Mouse (Mus musculus) CH12F3 (cell line): ENCODE data around the gene Tpcn2.

Experiments used
- in situ Hi-C: fragments of 300-500 bp; cut with MboI; formaldehyde crosslinking; loops from 2 replicates; pipeline ENCODE4 v1.14.3; 2020; ENCODE audit warnings: low sequenced_read_pairs

Gene Tpcn2

DNA sequence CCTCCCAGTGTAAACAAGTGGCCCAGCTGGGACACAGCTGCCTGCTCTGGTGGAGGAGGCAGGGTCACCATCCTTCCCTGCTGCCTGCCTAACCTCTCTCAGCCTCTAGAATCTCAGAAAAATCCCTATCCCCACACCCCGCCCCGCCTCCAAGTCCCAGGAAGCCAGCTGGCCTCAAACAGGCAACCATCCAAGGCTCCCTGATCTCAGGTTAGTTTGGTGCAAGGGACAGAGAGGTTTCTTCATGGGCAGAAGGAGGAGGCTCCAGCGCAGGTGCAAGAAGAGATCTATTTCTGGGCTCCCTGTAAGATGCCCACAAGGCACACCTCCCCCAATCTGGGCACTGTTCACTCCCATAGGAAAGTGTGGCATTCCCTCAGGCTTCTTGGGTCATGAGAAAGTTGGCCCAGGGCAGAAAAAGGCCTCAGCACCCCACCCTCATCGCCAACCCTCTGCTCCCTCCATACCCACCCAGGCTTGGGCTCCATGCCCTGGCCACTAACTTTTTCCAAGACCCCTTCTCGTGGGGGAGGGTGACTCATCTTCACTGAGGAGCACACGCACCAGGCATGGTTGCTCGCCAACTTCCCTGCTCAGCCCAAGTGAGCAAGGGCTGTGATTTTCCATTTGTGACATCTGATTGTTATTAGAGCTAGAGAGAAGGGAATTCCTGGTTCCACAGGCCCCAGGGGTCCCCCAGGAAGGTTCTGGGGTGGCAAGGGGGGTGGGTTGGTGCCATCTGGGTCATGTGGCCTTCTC is 15.9 kb upstream of the Tpcn2 start:
- in situ Hi-C loops: no loop called here

DNA sequence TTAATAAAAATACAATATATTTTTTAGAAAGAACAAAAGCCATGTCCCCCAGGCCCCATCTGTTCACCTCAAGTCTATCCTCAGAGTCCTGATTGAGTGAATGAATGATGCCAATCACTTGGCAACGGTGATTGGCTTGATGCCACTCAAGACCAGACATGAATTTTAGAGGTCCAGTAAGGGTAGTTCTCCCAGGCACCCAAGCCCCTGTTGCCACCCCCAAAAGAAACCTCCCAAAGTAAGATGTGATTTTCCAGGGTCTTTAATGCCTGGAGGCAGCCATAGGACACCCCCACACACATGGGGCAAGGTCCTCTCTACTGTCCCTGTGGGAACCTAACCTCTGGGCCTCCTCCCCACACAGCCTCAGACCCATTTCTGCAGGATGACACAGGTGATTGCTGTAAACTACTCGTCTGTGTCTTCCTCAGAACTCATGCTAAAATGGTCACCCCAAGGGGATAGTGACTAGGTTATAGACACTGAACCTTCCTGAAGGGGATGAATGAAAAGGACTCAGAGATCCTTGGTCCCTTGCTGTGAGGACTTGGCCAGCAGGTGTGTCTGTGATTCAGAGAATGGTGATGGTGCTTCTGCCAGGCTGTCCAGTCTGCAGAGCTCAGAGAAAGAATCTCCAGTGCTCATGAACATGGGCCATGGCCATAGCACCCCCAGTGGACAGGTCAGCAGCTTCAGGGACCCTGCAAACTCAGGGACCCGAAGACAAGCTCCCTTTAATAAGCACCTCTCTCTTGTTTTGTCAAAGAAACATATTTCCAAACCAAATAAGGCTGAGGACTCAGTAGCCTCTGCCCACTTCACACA is 15.1 kb upstream of the Tpcn2 start:
- in situ Hi-C loops: no loop called here

DNA sequence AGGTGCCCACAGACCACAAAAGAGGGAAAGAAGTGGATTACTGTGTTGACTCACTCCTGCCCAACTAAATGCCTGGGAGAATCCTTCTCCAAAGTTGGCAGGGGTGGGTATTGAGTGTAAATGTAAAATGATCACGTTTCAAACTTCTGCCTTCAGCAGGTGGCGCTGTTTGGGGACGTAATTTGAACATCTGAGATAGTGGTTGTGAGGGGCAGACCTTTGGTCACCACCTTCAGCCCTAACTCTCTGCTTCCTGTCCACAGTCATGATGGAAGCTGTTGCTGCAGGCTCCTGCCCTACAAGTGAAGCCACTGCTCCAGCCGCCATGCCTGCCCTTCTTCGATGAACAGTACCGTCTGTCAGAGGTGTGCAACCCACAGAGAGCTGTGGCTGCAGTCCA is 10.0 kb upstream of the Tpcn2 start:
- in situ Hi-C loops: no loop called here

DNA sequence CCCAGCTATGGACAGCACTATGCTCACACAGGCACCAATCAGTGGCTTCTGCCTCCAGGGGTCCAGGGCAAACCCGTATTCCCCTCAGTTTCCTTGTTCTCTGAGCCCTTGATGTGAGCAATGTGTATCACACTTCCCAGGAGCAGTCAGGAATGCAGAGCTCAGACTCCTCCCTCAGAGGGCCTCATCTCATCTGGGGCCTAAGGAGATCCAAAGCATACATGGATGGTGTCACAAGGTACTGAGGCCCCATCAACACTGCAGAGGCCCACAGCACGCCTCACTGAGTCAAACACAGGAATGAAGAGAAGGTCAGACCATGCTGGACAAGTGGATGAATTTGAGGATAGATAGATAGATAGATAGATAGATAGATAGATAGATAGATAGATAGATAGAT is 8.9 kb upstream of the Tpcn2 start:
- in situ Hi-C loops: no loop called here

DNA sequence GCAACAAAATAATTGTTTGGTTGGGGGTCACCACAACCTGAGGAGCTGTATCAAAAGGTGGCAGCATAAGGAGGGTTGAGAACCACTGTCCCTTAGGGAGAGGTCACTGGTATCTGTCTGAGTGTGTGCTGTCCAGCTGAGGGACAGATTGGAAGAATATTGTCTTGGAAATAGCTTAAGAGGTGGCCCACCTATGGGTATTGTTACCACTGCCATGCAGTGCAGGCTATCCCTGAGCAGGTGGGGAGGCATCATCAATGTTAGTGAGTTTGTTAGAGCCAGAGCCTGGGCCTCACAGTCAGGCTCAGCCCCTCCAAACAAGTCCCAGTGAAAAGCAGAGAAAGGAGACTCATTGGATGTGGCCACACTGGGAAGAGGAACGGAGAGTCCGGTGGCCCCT is 8.0 kb upstream of the Tpcn2 start:
- in situ Hi-C loops: no loop called here

DNA sequence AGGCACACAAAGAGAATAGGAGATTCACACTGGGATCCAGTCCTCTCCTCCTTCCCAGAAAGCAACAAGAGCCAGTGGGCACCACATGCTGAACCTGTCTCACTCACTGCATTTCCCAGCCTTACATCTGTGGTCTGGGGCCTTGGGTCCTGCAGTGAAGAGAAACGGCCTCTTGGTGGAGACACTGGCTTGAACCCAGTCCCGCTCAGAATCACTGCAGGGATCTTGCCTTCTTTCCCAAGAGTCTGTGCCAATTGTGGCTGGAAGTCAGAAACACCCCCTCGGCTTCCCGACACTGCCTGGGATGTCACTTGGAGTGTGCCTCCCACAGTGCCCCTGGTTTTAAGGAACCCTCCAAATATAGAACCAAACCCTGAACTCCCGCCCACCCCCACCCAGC is 5.5 kb upstream of the Tpcn2 start:
- in situ Hi-C loops: no loop called here

DNA sequence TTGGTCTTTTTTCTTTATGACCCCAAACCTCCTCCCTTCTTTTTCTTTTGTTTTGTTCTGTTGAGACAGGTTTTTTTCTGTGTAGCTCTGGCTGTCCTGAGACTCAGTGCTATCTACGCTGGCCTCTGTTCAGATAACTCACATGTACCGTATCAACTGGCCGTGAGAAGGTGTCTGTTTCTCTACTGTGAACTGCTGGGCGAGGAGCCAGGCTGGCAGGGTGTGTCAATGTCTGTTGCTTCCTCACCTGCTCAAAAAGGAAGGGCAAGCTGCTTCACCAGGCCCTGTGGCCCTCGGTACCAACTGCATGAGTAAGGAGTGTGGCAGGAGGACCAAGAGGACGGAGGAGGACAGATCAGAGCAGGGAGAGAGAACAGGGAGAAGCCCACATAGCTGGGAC is 3.6 kb upstream of the Tpcn2 start:
- in situ Hi-C loops: no loop called here

DNA sequence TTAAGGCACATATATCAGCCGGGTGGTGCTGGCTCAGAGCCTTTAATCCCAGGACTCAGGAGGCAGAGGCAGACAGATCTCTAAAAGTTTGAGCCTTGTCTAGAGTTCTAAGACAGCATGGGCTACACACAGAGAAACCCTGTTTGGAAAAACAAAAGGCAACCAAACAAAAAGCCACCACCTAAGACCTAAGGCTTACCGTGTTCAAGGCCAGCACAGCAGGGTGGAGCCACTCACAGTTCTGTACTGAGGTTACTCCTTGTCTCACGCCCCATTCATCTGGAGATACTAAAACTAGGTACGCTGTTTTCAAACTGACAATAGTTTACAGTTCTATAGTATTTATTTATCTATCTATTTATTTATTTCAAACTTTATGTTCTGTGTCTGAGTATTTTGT is 1.7 kb upstream of the Tpcn2 start:
- in situ Hi-C loops: no loop called here

DNA sequence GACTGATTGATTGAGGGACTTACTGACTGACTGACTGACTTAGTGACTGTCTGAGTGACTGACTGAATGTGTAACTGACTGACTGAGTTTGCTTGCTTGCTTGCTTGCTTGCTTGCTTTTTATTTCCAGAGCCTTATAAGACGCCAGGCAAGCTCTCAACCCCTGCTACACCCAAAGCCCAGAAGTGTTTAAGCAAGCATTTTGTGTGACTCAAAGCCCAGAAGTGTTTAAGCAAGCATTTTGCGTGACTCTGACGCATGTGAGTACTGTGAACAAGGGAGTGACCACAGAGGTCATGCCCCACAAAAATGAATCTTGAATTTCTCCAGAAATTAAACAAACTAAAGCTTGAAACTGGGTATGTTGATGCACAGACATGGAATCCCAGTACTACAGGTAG is 482 bp upstream of the Tpcn2 start:
- in situ Hi-C loops: no loop called here

DNA sequence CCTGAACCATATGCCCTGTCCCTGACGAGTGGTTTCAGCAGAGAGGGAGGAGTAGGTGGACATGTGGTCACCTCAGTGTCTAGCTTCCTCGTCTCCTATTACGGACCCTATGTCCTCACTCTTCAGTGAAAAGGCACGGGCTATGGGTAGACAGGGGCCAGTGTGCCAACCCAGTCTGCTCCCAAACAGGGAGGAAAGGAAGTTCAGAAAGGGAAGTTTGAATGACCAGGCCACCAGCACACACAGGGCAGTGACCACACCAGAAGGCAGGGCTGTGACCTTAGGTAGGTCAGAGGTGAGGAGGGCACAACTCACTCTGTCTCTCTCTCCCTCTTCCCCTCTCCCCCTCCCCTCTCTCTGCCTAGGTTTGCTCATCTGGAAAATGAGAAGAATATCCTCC is 770 bp downstream of the Tpcn2 start:
- in situ Hi-C loops: no loop called here

DNA sequence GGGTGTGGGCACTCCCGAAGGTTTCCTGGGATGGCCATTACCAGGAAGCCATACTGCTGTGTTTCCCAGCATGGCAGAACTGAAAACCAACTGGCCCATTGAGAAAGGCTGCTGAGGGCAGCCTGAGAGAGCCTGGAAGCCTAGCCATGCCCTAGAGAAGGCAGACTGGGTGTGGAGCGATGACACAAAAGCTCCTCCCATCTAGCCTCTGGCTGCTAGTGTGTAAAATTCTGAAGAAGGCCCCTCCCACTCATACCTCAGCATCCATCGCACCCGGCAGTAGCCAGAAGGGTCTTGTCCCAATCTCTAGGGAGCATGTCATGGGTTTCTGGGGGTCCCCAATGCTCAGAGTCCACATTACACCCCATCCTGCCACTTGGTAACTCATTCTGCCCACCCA is 2.4 kb downstream of the Tpcn2 start:
- in situ Hi-C loops: no loop called here

DNA sequence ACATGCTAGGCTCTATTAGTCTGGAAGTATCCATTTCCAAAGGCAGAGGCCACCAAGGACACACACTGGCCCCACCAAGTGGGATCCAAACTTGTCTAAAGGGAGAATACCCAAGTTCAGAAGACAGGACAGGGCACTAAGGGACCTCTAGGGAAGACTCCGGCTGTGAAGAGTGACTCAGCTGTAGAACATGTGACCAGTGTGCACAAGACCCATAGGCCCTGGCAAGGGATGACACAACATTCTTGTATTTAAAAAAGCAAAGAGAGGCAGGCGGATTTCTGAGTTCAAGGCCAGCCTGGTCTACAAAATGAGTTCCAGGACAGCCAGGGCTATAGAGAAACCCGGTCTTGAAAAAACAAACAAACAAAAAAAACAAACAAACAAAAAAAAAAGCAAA is 8.3 kb downstream of the Tpcn2 start:
- in situ Hi-C loops: no loop called here

DNA sequence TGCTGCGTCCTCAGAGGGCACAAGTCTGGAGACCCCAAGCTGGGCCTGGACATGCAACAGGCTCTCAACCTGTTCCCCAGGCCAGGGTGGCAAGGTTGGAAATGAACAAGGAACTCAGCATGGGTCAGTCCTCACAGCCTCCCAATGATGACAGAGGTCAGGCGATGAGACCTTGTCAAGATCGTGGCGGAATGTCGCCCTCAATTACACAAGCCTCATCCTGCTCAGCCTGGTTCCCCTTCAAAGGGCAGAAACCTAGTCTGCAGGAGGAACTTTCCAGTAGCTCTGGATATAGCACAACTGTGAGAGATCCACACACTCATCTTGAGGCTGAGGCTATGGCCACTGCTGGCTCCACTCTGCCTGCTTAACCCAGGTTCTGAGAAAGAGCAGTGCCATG is 12.9 kb downstream of the Tpcn2 start:
- in situ Hi-C loops: no loop called here

DNA sequence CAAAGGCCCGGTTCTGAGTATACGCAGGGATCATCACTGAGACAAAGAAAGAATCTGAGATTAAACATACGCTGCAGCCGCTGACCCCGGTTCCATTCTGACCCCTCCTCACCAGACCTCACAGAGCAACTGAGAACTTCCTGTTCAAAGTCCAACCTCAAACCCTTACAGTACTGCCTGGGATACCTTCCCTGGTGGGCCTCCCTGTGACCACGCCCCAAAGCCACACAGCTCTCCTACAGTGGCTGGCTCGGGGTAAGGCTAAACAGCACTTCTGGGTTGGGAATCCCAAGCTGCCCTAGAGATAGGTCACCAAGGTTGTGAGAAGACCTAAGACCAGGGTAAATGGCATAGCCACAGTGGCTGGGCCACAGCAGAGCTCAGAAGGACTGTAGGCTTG is 14.9 kb downstream of the Tpcn2 start:
- in situ Hi-C loops: no loop called here

DNA sequence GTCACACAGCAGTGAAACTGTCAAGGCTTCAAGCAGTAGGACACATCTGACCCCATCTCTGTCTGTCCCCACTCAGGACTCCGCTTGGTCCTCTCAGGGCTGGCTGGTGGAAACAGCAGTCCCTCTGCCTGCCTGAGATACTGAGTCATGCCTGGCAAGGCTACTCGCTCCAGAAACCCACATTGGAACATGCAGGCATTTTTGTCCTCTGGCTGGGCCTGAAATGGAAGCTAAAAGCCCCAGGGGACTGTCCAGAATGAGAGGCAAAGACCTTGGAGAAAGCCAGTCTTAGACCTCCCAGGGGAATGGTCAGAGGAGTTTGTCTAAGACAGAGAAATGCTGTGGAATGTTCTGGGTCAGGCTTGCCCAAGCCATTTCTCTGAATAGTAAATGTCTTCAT is 17.8 kb downstream of the Tpcn2 start:
- in situ Hi-C loops: no loop called here

DNA sequence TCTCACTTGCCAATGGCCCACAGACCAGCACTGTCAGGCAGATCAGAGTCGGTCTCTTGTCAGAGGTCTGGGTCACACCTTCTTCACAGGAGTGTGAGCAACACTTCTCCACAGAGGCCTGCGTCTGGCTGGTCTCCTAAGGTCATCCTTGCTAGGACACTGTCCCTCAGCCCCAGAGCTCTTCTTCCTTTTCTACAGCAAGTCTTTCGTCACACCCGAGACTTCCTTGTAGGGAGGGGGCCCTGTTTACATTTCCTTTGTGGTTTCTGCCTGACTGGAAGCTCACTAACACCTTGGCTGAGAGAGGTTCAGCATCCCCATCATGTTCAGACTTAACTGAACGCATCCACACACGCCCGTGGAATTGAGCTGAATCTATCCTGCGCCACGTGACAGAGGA is 19.6 kb downstream of the Tpcn2 start:
- in situ Hi-C loops: no loop called here

DNA sequence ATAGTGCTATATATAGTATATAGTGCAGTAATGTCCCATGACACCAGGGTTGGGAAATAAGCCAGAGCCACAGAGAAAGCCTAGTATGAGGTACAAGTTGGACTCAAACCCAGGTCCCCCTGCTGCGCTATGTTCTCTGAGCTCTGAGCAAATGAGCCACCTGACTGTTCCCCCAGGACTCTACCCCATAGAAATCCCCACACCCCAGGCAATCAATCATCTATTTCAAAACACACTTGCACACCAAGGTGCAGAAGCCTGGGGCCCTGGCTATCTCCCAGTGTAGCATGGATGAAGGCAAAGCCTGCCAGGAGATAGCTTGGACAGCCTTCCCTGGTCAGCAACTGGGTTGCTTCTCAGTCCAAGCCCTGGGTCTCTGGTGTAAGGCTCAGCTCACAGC is 27.7 kb downstream of the Tpcn2 start:
- in situ Hi-C loops: no loop called here

DNA sequence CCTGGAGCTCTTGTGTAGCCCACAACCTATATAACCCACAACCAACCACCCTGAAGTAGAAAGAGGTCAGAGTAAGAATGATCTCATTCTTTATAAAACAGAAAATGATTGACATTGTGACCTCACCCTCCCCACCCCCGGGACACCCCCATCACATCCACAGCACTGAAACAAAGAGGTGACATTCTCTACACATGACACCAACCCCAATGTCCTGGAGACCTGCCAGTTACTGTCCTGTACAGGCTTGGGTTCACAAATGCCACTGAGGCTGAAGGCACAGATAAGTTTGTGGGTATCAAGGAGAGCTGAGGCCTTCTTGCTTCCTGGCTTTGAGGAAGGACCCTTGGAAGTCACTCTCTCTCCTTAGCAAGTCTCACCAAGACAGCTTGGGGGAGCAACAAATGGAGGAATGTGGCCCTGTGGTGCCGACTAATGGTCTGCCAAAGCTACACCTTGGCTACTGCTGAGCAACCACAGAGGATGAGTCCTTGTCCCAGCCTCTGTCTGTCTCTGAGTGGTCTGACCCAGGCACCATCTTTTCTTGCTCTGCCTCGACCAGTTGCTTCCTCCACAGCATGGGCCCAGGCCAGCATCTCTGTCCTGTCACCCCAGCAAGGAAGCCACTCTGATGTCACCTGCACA is 29.7 kb downstream of the Tpcn2 start:
- in situ Hi-C loops: no loop called here

DNA sequence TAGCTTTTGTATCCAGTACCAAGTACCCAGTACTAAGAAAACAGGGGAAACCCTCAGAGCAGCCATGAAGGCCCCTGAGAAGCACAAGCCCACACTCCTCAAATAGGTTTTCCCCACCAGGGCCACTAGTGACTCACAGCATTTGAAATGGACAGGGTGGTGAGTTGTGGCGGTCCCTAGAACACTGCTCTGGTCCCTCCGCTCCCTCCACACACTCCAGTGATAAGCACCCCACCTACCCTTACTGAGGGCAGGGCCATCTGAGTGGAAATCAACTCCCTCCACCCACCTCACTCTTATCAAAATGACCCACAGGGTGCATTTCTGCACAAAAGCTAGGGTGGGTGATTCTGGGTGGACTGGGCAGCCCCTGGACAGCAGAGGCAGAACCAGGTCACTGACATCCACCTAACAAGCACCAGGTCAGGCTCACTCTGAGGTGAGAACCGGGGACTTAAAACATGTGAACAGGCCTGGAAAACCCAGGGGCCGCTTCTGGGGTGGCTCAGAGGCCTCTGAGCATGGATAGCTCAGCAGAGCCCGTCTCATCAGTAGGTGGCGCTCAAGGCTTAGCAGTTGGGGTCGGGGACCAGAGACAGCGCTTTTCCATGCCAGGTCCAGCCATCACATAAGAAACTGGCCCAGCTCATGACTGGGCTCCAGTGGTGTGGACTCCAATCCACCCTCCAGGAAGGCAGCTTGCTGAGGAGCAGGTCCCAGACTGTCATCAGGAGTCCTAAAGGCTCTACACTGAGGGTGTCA is 30.9 kb downstream of the Tpcn2 start:
- in situ Hi-C loops: no loop called here

DNA sequence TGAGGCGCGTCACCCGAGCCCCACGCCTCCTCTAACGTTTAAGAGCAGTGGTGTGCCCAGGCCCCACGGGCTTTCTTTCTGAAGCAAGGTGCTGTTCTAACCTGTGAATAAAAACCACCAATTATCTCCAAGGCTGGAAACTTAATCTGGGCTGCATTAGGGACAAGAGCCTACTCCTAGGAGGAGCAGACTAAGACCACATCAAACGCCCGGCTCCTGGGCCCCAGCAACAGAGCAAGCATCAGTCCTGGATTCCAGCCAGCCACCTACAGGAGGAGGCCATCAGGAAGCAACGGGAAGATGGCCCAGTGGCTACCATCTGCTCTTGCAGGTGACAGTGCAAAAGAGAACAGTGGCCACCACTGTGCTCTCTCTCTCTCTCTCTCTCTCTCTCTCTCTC is 33.6 kb downstream of the Tpcn2 start:
- in situ Hi-C loops: no loop called here

DNA sequence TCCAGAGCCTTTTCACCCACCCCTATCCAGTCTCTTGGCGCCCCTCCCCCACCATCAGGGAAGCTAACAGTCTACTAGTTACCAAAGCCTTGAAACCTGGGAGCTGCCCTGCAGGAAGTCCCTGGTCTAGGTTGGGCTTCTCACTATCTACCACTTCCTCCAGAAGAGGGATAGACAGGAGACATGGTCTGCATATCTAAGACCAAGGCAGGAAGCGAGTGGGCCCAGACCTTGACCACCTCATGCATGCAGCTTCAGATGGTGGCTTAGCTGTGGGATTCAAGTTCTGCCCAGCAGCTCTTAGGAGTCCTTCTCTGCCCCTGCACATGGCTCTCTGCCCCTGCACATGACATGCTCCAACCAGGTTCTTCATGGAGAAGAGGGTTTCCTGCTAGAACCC is 34.9 kb downstream of the Tpcn2 start:
- in situ Hi-C loops: no loop called here
